Mouse (Mus musculus): ENCODE data around the gene Retreg1.

The Retreg1 gene

DNA sequence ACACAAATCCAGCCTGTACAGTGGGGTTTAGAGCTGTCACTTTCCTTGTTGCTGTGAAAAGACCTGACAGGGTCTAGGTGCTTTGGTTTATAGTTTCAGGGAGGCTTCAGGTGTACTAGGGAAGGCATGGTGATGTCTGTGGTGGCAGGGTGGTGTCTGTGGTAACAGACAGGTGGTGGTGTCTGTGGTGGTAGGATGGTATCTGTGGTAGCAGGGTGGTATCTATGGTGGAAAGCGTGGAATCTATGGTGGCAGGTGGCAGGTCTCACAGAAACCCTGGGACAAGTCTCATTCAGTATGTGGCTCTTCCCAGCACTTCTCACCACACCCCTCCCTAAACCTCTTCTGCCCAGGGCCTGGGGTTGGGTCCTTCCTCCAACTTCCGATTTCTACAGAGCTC, 8.7 kb upstream of the Retreg1 start:
- no peak for DNase-seq

DNA sequence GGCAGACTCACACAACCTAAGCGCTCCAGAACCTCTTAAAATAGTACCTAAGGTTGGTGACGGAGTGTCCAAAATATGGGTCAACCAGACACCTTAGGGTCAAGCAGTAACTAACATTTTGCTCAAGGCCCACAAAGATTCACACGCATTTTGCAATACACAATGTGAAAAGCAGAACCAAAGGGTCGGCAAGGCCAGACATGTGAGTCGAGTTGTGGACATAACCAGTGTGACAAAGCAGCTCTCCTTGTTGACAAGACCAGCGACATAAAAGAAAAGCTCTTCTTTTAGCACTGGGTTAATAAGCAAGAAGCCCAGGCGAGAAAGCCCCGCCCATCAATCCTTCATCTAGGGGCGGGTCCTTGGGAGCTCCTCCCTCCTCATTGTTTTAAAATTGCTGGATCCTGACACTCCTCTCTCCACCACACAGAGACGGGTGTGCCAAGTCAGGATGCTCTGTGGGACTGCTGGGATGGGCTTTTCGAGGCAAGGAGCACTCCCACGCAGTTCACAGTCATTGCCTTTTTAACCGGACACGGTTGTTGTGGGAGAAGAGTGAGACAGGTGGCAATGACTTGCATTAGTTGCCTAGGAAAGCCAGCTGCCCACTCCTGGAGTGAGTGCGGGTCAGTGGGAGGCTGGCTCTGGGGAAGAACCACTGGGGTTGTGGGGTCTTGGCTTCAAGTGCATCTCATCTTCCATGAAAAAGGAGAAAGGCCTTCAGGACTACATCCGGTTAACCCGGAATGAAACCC, 7.9 kb upstream of the Retreg1 start:
- no peak for DNase-seq

DNA sequence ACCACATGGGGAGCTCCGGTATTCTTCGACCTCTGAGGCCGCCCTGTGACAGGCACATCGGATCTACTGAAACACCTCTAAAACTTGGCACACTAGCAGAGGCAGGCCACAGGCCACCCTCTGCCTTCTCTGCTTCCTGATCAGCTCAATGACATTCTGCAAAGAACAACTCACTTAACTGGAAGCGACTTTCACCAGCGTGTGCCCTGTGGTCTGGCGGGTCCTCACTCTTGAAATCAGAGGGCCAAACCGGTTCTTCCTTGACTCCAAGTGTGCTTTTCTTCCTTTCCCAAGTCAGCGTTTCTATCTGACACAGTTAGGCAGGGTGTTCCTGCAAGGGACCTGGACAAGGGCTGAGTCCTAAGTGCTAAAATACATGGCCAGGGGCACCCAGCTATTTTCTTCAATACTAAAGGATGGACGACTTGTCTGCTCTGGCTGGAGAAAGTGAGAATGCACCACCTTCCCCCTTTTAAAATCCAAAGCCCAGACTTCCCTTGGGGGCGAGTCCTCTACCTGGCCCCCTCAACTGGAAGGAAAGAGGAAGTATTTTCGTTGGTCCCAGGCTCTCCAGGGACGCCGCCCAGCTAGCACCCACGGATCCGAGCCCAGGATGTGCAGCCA, 406 bp upstream of the Retreg1 start:
- no peak for DNase-seq

DNA sequence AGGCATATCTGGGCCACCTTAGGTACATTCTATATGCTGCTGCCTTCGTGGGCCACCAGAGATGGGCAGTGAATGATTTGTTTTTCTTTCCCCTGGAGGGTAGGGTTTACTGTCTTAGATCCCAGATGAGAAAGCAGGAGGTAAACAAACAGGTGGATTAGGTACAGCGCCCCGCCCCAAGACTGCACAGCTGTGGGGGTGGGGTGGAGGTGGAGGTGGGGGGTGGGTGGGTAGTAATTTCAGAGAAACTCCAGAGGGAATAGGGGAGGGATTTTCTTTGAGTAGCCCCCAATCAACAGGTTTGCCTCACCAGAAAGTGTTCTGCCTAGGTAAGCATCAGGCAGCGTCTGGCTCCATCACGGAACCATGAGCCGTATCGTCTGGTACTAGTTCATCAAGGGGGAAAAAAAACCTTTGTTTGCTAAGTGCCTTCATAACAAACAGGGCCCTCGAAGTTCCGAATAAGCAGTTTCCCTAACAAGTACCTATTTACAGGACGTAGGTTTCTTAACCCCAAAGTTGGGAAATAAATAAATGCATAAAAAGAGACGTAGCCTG, 1.1 kb downstream of the Retreg1 start:
- DNase-seq = no peak

DNA sequence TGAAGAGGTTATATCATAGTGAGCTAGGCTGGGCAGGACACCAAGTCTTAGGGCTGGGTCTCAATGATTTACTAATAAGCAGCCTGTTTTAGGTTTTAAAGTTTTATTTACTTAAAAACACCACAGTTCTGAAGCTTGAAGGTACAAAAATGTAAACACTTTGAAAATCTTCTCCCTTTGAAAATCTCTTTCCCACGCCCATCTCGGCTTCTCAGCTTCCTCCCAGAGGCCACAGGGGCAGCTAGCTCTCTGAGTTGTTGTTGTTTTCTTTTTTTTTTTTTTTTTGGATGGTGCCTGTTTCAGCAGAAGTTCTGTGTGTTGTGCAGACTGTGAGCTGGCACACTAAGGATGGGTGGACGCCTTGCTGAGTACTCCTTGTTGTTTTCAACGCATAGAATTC, 1.8 kb downstream of the Retreg1 start:
- DNase-seq = no peak

DNA sequence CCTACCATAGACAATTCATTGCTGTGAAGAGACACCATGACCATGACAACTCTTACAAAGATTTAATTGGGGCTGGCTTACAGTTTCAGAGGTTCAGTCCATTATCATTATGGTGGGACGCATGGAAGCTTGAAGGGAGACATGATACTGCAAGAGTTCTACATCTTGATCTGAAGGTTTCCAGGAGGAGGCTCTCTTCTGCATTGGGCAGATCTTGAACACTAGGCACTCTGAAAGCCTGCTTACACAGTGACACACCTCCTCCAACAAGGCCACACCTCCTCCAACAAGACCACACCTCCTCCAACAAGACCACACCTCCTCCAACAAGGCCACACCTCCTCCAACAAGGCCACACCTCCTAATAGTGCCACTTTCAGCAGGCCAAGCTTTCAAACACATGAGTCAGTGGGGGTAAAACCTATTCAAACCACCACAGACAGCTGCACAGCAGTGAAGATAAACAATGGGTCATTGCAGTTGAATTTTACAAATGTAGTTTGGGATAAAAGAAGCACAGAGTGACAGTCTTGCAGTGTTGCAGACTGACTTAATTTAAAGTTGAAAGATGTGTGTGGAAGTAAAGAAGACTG, 4.7 kb downstream of the Retreg1 start:
- DNase-seq = no peak

DNA sequence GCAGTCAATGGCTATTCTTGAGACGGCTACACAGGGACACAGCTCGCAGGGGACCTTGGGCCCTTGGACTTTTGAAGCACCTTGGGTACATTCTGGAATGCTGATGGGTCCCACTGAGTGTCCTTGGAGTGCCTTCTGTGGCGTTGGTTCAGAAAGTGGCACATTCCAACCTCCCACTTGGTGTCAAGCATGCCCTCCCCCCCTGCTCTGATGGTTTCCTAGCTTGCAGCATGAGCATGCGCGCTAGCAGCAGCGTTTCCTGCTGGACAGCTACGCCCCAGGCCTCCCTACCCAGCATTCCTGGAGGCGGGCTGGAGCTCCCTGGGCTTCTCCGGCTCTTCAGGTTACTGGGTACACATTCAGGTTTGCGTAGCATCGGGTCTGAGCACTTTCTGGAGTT, 7.6 kb downstream of the Retreg1 start:
- DNase-seq = no peak

DNA sequence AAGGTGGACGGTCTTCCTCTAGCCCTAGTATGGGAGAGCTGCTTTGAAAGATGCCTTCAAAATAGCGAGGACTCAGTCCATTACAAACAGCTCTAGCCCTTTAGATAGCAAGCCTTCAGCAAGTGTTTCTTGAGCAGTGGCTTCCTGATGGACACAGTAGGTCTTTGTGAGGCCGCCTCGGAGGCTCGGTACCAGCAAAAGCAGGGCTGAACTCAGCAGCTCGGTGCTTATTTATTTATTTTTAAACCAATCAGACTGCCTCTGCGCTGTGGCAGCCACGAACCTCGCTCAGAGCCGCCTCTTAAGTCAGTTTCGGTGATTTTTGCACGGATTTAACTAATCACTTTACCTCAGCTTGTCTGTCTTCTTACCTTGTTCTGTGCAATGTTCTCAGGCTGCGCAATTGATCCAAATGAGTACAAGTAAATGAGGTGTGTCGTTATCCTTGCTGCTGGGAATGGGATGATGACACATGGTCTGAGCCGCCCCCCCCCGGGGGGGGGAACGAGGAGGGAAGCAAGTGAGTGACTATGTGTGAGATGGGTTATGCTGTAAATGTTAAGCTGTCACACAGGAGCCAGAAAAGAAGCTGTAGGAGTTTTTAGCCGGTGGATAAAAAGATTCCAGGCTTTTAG, 11.4 kb downstream of the Retreg1 start:
- DNase-seq = no peak

DNA sequence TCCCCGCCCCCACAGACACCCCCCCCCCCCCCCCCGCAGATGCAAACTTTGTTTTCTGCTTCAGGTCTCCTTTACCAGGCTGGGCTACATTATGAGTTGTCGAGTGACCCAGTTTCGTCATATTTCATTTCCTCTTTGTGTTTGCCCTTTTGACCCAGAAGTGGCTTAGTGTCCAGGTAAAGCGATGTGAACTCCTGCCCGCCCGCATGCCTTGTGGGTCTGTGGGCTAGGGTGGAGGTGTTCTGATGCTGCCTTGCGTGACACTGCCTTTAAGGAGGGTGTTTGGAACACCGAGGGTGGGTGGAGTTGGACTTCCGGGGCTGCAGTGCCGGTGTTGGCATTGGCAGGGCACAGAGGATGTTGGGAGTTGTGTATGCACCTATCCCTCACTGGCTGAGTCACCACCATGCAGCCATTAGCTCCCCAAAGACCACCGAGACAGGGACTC, 15.7 kb downstream of the Retreg1 start:
- DNase-seq = peak; percentile 29 to 42

DNA sequence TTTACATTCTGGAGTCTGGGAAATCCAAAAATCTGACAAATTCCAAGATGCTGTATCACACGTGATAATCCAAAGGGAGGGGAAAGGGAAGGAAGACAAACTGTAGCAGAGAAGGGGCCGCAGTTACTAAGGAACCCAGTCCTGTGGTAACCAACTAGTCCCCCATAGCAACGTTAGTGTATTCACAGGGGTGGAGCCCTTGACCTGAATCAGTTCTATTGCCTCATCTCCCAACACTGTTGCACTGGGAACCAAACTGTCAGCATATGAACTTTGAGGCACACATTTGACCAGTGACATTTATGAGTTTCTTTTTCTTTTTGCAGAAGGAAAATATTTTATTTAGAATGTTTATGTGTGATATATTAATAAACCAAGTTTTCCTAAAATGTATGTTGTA, 16.5 kb downstream of the Retreg1 start:
- no peak for DNase-seq

DNA sequence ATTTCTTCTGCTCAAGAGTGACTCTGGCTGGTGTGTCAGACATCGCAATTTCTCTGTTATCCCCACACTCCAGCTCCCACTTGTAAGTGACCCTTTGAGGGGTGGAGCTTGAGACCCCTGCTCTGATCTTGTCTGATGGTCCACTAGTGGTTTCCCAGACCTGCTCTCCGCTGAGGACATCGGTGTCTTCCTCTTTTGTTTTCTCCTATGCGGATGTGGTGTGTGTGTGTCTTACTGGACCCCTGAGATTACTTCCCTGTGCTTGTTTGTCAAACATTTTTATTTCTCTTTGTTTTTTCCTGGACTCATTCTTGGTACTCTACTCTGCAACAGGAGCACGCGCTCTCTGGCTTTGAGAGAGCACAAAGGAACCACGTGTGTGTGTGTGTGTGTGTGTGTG, 18.9 kb downstream of the Retreg1 start:
- no peak for DNase-seq

DNA sequence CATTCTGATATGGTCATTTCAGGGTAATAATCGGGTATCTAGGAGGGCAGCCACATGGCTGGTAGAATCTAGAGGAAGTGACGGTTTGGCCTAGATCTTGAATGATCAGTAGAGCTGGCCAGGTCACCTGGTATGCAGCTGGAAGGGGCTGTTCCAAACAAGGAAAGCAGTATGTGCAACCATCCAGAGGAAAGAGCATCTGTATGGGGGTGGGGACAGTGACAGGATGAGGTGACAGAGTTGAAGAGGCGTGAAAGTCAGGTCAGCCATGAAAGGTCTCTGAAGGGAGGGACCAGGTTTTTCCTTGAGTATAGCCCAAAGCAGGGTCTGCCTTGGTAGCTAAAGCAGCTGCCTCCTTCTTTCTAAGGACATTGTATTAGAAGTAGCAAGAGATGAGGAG, 22.6 kb downstream of the Retreg1 start:
- DNase-seq = no peak

DNA sequence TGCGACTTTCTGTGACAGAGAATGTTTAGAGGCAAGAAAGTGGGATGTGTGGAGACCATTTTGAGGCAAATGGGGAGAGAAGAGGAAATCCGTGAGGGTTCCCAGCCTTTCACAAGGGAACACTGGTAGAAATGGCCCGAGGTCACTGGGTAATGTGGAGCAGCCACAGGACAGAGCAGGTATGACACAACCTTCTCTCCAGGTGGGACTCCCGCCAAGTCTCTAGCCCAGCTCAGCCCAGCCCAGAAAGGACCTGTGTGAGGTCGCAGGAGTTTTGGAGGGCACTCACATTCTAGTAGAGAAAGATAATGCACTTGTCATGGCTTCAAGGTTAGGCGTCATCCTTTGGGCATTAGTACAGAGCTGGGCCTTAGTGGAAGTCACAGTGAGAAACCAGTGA, 23.1 kb downstream of the Retreg1 start:
- no peak for DNase-seq

DNA sequence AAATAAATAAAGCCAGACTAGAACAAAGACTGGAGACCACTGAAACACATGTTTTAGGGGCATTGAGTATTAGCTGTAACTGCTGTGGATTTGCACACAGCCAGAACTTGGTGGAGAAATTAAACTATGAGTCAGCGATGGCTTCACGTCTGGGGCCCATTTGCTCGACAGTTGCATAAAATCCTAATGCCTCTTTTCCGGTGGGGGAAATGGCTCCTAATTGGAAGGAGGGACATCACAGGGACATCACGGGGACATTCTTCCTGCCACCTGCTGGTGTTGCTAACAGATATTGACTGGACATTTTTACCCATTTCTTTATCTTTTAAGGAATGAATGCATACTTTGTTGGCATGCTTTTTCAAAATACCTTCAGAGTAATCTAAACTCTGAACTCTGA, 26.1 kb downstream of the Retreg1 start:
- no peak for DNase-seq

DNA sequence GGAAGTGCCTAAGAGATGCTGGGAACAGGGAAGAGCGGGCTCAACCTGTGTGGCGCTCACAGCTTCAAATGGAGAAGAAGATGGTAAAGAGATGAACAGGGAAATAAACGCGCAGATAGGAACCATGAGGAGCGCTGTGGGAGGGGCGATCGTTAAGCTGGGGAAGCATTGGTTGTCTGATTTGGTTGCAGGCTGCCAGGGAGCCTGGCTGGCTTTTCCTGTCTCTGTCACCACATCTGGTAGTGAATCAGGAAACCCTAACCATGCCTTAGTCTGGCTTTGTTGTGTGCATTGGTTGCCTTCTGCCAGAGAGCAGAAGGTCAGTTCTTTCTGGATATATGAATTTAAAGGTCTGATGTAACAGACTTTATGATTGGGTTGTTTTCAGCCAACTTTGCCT, 28.5 kb downstream of the Retreg1 start:
- DNase-seq = no peak

DNA sequence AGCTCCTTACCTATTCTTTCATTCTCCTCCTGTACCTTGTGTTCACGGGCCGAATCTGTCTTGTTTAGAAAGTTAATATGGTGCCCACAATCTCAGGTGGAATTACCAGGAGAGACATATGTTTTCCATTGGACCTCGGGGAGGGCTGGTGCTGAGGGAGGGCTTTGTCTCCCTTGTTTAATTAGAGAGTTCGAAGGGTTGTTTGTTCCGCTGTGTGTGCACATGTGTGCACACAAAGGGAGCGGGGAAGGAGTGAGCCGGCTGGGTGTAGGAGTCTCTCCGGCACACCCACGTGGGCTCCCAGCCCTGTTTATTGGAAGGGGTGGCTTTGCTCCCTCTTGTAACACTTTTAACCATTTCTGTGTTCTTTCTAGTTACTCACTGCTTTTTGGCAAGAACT, 29.1 kb downstream of the Retreg1 start:
- no peak for DNase-seq

DNA sequence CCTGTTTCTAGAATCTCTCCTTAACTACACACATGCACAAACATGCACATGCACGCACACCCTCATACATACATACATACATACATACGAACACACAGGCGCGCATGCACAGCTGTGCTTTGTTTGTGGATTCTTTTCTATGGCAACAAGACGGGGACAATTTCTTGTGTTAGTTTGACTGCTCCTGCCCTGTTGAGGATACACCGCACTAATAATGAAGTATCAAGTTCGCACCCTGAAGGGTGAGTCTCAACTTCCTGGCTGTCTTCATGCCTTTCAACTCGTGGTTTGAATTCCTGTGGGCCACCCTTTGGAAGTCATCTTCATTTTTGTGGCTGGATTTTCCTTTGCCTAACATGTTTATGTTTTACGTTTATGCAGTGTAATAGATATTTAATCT, 29.7 kb downstream of the Retreg1 start:
- no peak for DNase-seq

DNA sequence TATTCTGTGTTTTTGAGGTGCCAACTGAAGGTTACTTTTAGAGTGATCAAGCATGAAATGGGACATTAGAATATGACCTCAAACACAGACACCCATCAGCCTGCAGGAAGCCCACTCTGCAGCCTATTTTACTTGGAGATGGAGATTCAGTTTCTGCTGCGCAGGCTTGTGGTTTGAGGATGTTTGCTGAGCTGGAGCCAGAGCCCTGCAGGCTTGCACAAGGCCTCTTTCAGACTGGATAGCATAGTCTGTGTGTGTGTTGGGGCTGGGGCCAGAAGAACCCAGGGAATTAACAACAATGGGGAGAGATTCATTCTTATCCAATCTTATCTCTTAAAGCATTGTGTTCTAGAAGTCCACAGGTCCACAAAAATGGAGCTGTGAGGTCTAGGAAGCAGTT, 30.6 kb downstream of the Retreg1 start:
- no peak for DNase-seq

DNA sequence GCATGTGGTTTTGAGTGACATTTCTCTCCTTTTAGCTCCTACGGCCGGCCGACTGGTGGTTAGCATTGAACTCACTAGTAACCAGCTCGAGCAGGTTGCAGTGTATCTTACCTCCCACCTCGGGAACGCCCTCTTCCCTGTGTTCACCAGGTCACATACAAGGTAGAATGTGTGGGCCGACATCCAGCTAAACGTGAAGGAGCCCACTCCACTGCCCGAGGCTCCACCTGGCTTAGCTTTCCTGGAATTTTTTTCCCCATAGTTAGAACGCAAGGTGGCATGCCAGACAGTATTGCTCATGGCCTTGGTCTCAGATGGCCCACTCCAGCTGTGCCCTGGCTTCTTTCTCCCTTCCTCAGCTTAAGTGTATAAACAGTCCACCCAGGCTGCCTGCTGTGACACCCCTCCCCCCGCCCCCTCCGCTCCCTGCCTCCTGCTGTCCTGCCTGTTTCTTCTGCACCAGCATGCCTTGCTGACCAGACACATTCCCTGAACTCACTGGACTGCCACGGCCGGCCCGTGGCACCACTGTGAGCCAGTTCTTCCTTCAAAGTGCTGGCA, 33.7 kb downstream of the Retreg1 start:
- no peak for DNase-seq

DNA sequence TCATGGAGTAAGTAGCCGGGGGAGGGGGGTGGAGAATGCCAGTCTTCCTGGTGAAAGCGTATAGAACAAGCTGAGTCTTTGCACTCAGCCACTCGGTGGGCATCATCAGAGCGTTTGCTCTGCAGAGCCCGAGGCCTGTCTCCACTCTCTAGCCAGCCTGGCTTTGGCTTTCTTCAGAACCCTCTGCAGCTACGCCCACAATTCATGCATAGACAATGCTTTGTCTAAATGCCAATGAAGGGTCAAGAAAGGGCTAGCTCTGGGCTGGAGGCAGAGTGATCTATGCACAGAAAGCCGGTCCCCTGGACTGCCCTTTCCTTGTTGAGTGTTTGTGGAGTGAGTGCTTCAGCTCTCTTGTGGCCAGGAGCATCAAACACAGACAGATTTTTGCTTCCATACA, 34.8 kb downstream of the Retreg1 start:
- no peak for DNase-seq

DNA sequence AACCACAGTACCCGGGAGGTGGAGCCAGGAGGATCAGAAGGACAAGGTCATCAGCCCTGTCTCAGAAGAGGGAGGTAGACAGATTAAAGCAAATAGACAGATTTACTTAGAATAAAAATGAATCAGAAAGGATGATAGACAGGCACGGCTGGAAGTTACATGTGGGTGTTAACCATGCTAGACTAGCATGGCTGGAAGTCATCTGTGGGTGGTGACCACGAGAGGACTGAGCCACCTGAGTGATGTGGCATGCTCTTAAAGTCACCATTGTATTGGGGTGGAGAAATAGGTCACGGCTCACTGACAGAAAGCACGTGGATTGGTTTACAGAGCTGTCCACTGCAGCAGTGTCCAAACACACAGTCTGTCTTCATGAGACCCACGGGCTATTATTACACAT, 36.2 kb downstream of the Retreg1 start:
- no peak for DNase-seq

DNA sequence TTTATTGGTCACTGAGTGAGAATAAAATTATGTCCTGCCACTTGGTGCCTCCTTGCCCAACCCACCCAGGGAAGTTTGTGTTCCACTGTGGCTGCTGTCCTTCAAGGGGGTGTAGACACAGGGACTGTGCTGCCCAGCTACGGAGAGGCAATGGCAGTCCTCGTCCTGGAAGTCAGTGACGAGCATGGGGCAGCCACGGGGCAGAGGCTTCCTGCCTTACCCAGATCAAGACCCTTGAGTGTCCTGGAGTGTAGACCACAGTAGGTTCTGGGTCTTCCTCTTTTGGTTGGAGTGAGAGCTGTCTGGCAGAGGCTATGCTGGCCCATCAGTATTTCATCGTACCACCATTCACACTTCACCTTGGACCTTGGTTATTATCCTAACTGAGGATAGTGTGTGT, 37.2 kb downstream of the Retreg1 start:
- no peak for DNase-seq

DNA sequence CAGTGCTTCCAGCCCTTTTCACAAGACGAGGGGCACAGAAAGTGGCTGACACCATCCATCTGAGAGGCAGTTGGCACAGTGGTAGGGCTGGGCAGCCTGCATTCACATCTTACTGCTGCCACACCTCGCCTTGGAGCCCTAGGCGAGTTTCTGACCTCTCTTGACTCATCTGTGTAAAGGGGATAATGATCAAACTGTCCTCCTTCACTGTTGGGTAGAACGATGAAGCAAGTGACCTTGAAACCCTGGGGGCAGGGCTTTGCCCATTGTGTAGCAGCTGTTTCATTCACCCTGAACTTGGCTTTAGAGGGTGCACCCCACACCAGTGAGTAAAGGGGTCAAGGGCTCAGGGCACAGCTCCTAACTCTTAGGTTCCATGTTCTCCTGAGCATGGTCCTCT, 39.0 kb downstream of the Retreg1 start:
- DNase-seq = no peak
